Mouse (Mus musculus): Measurements from ENCODE around the gene Clstn1.

The Clstn1 gene

DNA sequence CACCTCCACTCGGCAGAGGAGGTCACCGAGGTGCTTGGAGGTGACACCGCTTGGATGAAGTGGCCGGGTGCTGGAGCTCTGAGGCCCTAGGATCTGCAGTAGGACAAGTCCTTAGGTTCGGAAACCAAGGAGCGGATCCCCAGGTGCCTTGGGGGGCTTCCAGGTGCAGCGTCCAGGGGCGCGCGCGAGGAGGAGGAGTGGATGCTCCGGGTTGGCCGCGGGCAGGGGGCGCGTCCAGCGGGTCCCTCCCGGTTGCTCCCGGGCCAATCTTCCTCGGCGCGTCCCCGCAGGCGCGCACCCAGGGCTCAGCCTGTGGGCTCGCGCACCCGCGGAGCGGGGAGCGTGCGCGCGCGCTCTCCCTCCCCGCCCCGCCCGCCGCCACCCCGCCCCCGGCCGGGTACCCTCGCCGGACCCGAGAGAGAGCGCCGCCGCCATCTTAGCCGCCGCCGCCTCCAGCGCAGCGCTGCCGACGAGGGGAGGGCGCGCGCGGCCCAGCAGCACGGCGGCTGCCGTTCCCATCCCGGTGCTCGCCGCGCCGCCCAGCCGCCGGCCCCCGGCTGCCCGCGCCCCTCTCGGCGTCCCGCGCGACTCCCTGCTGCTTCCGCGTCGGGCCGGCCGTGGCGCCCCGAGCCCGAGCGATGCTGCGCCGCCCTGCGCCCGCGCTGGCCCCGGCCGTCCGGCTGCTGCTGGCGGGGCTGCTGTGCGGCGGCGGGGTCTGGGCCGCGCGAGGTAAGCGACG lies at the start of gene Clstn1:
TSS of gene Clstn1 (plus strand) at position 425 of the 739 bp plus-strand sequence.
- peak; percentile 84 to 92 for DNase-seq

DNA sequence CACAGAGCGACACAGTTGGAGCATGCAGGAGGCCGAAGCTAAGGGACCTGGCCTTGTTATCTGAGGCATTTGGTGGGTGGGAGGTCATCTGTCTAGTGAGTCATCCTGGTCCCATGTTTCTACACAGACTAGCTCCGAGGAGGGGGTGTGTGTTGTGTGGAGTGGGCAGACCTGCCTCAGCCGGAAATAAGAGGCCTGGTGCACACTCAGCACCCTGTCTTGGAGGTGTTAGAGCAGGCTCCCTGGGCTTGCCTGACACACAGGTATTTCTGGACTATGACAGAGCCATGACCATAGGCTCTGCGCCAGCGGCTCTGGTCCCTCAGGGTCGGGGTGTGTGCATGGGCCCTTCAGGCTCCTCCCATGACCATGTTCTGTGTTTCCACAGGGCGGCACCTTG lies 46.8 kb upstream of the Clstn1 start:
- no peak for DNase-seq

DNA sequence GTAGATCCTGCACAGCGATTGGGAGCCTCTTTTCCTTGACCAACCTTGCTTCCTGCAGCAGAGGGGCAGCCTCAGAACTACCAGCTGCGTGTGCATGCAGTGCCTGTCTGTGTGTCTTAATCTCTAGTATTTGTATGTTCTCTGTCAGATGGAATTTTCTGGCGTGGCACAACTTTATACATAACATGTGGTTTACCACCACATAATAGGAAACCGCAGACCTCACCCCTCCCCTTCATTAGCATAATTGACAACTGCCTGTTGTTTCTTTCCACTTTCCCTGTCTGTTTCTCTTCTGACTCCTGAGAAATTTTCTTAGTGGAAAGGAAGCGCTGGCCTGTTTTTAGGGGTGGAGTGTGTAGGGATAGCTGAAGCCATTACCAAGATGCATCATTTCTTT lies 44.3 kb upstream of the Clstn1 start:
- no peak for DNase-seq

DNA sequence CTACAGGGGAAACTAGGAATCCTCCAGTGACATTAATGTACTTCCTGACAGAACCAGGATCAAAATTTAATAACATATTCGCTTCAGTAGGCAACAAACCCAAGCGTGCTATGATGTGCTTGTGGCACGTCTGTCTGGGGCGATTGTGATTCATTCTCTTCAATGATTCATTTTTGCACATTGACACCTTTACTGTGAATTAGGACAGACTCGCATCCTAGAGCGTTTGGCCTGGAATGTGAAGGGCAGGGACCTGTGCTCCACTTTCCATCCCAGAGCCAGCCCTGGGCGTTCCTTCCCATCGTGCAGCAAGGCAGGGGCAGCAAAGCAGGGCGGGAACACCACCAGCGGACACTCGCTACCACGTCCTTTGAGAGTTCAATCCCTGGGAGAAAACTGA lies 43.8 kb upstream of the Clstn1 start:
- DNase-seq: no peak

DNA sequence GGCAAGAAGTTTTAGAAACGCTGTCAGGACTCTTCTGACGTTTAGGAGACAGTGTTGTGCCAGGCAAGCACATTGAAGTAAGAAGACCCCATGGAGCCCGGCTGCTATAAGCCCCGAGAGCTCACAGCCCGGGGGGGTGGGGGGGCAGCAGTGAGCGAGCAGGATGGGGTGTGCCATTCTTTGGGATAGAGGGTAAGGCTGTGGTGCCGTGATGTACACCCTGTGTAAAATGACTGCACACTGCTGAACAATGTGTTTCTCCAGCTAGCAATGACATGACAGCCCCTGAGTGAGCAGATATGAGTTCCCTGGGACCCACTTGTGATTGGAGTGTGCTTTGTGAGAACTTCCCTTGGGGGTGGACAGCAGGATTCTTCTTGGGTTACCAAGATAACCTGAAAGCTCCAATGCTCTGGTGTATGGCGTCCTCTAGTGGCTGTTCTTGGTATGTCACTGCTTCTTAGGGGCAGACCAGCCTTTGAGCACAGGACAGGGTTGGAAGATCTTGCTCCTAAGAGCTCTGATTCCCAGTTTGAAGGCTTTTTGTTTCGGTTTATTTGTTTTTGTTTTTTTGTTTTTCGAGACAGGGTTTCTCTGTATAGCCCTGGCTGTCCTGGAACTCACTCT lies 43.2 kb upstream of the Clstn1 start:
- peak; percentile 86 to 94 for DNase-seq

- DNase-seq: peak; percentile 51 to 66
Measured at GRCm38 (mm10) chr4:149544892-149545291, 41.4 kb upstream of the Clstn1 start.

- DNase-seq: no peak
Measured at GRCm38 (mm10) chr4:149546797-149547444, 39.3 kb upstream of the Clstn1 start.

- DNase-seq: no peak
Measured at GRCm38 (mm10) chr4:149547523-149547922, 38.7 kb upstream of the Clstn1 start.

DNA sequence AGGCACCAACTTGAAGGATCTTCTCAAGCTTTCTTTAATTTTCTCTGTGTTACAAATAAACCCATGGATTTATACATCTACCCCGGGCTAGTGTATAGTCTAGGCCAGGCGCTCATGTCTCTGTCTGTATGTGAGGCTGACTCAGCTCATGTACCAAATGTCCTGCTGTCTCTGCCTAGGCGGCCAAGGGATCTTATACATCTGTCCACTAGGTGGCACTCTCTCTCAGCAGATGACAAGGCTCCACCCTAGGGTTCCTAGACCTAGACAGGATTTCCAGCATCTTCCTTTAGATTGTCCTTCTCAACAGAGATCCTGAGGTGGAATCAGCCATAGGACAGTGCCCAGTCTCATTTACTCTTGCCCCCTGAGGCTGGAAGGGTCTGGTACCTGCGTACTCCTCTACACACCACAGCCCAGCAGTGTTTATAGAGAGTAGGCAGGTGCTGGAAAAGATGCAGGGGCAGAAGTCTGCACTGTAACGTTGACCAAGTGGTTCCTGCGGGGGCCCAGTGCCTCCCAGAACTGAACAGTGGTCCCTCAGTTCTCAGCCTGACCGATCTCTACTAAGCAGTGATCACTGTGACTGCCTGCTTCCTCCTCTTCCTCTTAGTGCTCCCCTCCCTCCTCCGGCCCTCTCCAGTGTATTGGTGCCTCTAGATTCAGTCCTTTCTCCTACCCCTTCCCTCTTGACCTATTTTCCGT lies 36.9 kb upstream of the Clstn1 start:
- peak; percentile 89 to 90 for DNase-seq

DNA sequence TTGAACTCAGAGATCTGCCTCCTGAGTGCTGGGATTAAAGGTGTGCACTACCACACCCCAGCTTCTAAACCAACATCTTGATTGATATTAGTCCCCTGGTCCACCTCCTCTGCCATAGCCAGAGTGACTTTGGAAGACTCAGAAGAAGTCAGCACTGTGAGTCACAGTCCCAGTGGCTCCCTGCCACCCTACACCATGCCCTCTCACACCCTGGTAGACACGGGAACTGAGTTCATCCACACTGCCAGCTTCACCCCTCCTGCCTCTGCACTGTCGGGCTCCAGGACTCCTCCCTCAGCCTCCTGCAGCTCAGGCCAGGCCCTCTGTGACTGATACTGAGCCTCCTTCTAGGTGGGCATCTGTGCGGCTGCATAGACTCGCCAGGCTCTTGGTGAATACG lies 35.4 kb upstream of the Clstn1 start:
- DNase-seq: no peak

DNA sequence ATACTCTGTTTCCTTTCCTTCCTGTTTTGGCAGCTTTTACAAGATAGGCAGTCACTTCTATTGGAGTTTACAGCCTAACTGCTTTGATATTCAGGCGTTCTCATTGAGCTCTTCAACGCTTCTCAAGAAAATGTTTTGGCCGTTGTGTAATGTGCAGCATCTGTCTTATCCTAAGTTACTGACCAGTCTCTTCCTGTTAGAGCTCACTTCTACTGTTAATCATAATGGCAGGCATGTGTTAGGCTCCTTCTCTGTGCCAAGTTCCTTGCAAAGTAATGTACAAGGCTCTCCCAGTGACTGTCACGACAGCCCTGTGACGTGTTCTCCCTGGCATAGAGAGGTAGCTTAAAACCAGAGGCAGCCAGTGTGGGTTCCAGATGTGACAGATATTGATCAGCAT lies 34.6 kb upstream of the Clstn1 start:
- no peak for DNase-seq

DNA sequence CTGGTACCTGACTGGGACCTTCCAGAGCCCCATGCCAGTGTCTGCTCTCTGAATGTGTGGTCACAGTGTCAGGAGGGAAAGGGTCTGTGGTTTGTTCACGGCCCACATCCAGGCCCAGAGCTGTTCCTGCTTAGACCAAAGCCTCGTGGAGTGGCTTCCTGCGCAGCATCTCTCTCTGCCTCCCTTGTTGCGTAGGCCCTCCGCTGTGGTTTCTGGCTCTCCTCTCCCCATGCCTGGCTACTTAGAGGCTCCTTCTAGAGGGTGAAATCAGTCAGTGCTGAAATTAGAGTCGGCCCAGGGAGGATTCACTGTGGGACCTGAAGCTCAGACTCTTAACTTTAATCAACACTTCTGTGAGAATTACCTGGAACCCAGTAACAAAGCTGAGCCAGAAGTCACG lies 32.4 kb upstream of the Clstn1 start:
- no peak for DNase-seq

- no peak for DNase-seq
Measured at GRCm38 (mm10) chr4:149556111-149556510, 30.2 kb upstream of the Clstn1 start.

GRCm38 (mm10) chr4:149557905-149558304 lies 28.4 kb upstream of the Clstn1 start:
- no peak for DNase-seq

DNA sequence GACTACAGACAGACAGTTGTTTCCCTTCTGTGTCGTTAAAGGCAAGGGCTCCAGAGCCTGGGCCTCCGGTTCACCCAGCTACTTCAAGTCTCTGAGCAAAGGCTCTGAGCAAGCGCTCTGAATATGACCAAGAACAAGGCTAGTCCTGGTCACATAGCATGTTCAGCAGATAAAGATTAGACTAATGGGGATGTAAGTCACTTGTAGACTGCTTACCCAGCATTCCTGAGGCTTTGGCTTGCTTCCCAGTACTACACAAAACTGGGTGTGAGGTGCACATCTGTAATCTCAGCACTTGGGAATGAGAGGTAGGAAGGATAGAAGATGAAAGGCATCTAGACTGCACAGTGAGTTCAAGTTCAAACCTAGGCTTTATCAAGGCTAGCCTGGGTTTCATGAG lies 27.9 kb upstream of the Clstn1 start:
- DNase-seq: no peak

- DNase-seq: no peak
Measured at GRCm38 (mm10) chr4:149561392-149561791, 24.9 kb upstream of the Clstn1 start.

DNA sequence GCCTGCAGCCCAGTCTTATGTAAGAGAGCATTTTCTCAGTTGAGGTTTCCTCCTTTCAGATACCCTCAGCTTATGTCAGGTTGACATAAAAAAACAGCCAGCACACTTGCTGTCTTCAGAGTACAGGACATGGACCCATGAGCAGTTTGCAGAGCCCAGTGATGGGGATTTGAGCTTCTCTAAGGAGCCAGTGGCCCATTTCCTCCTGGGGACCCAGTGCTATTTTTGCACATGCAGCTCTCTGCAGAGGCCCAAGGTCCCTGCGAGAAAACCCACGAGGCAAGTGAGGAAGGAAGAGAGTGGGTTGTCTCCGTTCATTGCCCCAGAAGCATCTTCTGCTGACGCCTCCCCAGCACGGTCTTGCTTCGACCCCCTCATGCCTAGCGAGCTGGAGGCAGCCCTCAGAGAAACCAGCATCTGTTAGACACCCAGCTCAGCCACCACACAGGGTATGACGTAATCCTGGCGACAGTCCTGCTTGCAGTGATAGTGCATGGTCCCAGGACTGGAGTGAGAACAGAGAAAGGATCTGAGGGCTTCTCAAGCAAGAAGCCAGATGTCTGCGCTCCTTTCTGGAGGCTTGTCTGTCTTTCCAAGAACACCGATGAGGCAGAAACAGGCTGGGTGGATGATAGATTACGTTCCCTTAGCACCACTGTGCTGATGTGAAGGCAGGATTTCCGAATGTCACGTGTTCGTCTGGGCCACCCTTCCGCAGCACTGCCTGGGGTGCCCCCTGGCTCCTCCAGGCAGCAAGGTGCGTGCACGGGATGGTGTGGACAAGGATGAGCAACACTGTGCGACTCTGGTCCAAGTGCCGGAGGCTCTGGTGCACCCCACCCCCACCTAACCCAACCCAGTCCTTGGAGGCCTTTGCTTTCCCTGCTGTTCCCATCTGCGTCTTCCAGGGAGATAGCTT lies 24.0 kb upstream of the Clstn1 start:
- peak; percentile 80 to 86 for DNase-seq

DNA sequence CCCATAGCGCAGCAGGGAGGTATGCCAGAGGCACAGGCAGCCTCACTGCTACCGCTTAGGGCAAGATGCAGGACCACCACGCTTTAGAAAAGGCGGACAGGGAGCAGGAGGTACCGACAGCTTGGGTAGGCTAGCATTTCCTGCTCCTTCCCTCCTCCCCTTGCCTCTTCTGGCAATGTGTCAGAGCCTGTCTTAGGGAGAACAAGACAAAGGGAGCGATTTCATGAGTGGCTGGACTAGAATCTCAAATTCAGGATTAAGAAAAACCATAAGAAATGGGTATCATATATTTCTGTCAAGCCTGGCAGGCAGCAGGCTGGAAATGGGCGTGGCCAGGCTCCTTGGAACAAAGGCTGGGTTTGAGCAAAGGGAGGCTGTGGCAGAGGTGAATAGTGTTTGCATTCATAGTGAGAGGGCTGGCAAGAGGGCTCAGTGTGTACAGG lies 23.3 kb upstream of the Clstn1 start:
- peak; percentile 76 to 80 for DNase-seq

DNA sequence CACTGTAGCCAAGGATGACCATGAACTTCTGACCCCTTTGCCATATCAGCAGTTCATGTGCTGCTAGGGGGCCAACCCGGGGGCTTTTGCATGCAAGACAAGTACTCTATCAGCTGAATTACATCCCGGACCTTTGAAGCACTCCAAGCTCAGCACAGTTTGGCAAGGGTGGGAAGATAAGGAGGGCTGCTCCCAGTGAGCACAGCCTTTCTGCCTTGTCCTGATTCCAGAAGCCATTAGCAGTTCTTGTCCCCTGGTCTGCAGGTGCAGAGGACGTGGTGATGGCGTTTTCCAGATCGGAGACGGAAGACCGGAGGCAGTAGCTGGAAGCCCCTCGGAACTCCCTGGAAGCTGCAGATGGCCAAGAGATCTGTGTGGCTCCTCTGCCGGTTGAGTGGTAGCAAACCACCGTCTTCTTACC lies 22.3 kb upstream of the Clstn1 start:
- peak; percentile 52 to 60 for DNase-seq

GRCm38 (mm10) chr4:149564452-149565407 lies 21.5 kb upstream of the Clstn1 start:
- DNase-seq: peak; percentile 89 to 92

Data from cerebellum, postnatal 25 days (tissue).